Mouse (Mus musculus) forebrain, postnatal 0 days (tissue): ENCODE results near the gene Mertk. TPM values are rescaled to one million over a fixed set of nuclear protein-coding genes. Genes with fewer than 3 reads are reported as not detected.
A peak's percentile ranks its signal among the peaks of the same experiment; 100 is the strongest.

Experiments
- ATAC-seq: fragments of 200-750 bp; cut with Nextera tagmentation; 2 replicates; pipeline ENCODE4 v1.8.0; 2017; ENCODE audit warnings: mild to moderate bottlenecking, moderate library complexity
- DNase-seq: peaks from one replicate; pipeline ENCODE4 v3.0.0-alpha.2; 2015
- H3K27ac ChIP-seq: fragments of 300-500 bp; sonication (generic); 2 replicates; pipeline ENCODE4 v1.5.1; 2014; ENCODE audit warnings: low read depth, mild to moderate bottlenecking, antibody characterized with exemption, low read length, moderate library complexity, mixed read lengths
- H3K27me3 ChIP-seq: fragments of 300-500 bp; sonication (generic); 2 replicates; pipeline ENCODE4 v1.6.1; 2014; ENCODE audit warnings: mild to moderate bottlenecking, low read length, mixed read lengths; ENCODE audit not compliant: insufficient read depth
- H3K36me3 ChIP-seq: fragments of 300-500 bp; sonication (generic); 2 replicates; pipeline ENCODE4 v1.6.1; 2014; ENCODE audit warnings: mild to moderate bottlenecking, moderate library complexity; ENCODE audit not compliant: insufficient read depth
- H3K4me1 ChIP-seq: fragments of 300-500 bp; sonication (generic); 2 replicates; pipeline ENCODE4 v1.6.1; 2014; ENCODE audit warnings: antibody characterized with exemption; ENCODE audit not compliant: insufficient read depth
- H3K4me2 ChIP-seq: fragments of 300-500 bp; sonication (generic); 2 replicates; pipeline ENCODE4 v1.6.1; 2014; ENCODE audit warnings: low read depth, mild to moderate bottlenecking, moderate library complexity
- H3K4me3 ChIP-seq: fragments of 300-500 bp; sonication (generic); 2 replicates; pipeline ENCODE4 v1.5.1; 2014; ENCODE audit warnings: low read depth, low read length, mixed read lengths
- H3K9ac ChIP-seq: fragments of 300-500 bp; sonication (generic); 2 replicates; pipeline ENCODE4 v1.6.1; 2014; ENCODE audit warnings: mild to moderate bottlenecking
- H3K9me3 ChIP-seq: fragments of 300-500 bp; sonication (generic); 2 replicates; pipeline ENCODE4 v1.6.1; 2016; ENCODE audit warnings: low read length
- CTCF ChIP-seq: sonication (generic); IDR thresholded peaks from 2 replicates; pipeline ENCODE4 v1.5.1; 2016; ENCODE audit warnings: antibody characterized with exemption, control low read depth, low read depth
- WGBS: fragments of 180-500 bp; shearing (Covaris S2); extraction: QIAGEN DNeasy Blood & Tissue Kit; methylation state at CpG from one replicate; pipeline ENCODE4 v1.1.7; 2014; 5-methylcytosine and 5-hydroxymethylcytosine counted together
- polyA plus RNA-seq: library from polyadenylated mRNA; unstranded; fragments of >200 nt; fragmentation: Nextera tagmentation; extraction: Ambion mirVana; gene quantifications from 2 replicates; pipeline ENCODE4 v1.2.1, GENCODE M21; 2015
- total RNA-seq: library from RNA; depleted of rRNA; stranded (reverse); fragments of >200 nt; gene quantifications from 2 replicates; pipeline ENCODE4 v1.2.3, GENCODE M21; 2014

The Mertk gene
- total and polyA plus RNA-seq, 2 experiments from 2014 or later, result 1.7 to 6.1 TPM

DNA sequence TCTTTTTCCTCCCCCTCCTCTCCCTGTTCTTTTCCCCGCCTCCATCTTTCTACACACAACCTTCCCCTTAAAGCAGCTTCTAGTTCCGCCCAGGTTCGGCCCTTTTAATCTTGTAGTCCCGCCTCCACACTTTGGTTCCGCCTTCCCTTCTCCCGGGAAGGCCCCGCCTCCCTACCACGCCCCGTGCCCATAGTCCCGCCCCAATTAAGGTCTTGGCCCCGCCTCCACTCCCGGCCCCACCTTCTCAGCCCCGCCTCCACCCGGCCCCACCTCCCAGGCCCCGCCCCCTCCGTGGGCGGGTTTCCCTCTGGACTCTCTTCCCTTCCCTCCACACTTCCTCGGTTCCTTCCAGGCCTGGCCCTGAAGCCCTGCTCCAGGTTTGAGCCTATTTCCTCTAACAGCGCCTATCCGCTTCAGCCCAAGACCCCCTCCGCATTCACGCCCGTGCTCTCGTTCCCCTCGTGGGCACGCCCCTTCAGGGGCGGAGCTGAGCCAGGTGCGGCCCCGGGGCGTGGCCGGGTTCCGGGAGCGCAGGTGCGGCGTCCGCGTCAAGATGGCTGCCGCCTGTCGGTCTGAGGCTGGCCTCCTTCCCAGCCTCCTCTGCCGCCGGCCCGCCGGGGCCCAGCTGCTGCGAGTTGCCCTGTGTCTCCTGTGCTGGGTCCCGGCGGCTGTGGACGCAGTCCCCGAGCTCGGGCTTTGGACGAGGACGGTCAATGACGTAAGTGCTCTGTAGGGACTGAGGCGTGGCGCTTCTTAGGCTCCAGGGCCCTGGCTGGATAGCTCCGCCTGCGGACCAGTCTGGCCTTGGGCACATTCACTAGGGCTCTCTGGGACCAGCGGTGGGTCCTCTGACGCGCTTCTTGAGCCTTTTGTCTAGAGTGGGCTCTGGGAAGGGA lies 119.3 kb downstream of the Mertk start, which contains the start of gene Tmem87b:
Tmem87b (plus strand) TSS at position 333 of the 896 bp plus-strand sequence.
- Histone ChIP-seq H3K27me3 (no peaks in the 10 kb centered on the region), H3K9ac (peak within 1 kb of the TSS; percentile 76), H3K4me2 (peak within 1 kb of the TSS; percentile 76), H3K27ac (peak within 1 kb of the TSS; percentile 88), H3K4me1 (no peaks in the 10 kb centered on the region), H3K4me3 (peak within 1 kb of the TSS; percentile 67), H3K9me3 (no peaks in the 10 kb centered on the region), H3K36me3 (no peaks in the 10 kb centered on the region)
- WGBS, result 2% methylated on average over 59 of the region's 59 CpGs
- no peak for TF ChIP-seq CTCF
- ATAC-seq (peak; percentile 94), DNase-seq (peak; percentile 98)

DNA sequence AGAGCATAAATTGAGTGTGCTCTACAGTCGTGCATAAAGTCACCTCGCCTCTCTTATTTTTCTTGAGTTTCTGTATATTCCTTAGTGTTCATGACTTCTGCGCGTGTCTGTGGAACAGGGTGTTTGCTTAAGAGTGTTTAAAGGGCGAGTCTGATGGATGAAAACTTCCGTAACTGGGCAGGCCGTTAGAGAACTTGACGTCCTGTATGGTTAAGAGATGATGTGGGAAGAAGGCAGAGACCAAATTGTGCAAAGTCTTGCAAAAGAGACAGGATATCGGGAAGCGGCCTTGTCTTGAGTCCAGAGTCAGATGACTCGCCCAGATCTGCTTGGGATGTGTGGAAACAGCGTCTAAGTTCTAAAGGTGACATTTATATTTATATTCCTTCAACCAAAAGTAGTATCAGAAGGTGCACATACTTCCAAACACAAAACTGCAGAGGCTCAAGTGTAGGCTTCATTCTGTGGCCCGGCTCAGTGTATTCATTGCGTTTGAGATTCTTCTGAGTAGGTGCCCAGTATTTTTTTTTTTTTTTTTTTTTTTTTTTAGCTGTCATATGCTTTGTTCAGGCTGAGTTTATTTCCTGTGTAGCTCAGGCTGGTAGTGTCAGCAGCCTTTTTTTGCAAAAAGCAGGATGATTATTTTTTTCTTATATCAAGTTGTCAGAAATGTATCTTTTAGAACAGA lies 120.3 kb downstream of the Mertk start:
- Histone ChIP-seq H3K27ac (peak overlapping the region; percentile 88), H3K4me1 (no peaks in the 10 kb centered on the region), H3K9me3 (no peaks in the 10 kb centered on the region), H3K4me3 (peak overlapping the region; percentile 67), H3K4me2 (peak overlapping the region; percentile 76), H3K36me3 (0 out of 2 replicates have a peak, but pooled peaks cover 7% of the 10 kb centered on the region), H3K27me3 (no peaks in the 10 kb centered on the region), H3K9ac (peak overlapping the region; percentile 76)
- ATAC-seq, result no peak
- 12% methylated on average over 14 of the region's 14 CpGs for WGBS
- DNase-seq, result no peak
- TF ChIP-seq CTCF, result no peak

DNA sequence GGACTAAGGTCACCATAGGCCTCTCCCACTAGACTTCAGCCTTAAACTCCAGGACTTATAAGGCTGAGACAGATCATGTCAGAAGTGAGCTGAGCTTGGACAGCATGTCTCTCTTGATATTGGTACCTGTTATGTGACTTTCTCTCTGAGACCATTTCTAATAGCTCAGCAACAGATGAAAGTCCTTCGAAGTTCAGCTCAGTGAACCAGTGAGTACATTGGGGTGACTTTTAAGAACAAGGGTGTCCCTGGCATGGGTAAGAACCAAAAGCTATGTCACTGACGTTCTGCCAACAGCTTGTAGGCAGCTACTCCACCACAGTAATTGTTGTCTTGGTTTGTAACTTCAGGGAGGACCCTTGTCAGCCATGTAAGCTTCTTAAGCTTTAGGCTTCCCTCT lies 121.9 kb downstream of the Mertk start:
- TF ChIP-seq CTCF, result no peak
- no peaks in the 10 kb centered on the region for H3K9me3 ChIP-seq
- ATAC-seq (no peak), DNase-seq (no peak)
- no peak overlapping the region for H3K27ac ChIP-seq
- H3K27me3 ChIP-seq, result no peaks in the 10 kb centered on the region
- no peak overlapping the region for H3K9ac ChIP-seq
- WGBS, result 76% methylated on average over 2 of the region's 2 CpGs
- no peak overlapping the region for H3K4me2 ChIP-seq
- no peak overlapping the region for H3K4me3 ChIP-seq
- 0 out of 2 replicates have a peak, but pooled peaks cover 7% of the 10 kb centered on the region for H3K36me3 ChIP-seq
- H3K4me1 ChIP-seq, result no peaks in the 10 kb centered on the region

GRCm38 (mm10) chr2:128823893-128824292 lies 125.1 kb downstream of the Mertk start:
- no peak for TF ChIP-seq CTCF
- H3K9me3 ChIP-seq, result no peaks in the 10 kb centered on the region
- no peaks in the 10 kb centered on the region for H3K4me1 ChIP-seq
- no peak overlapping the region for H3K27ac ChIP-seq
- ATAC-seq (no peak), DNase-seq (no peak)
- no peak overlapping the region for H3K4me3 ChIP-seq
- H3K4me2 ChIP-seq, result no peak overlapping the region
- WGBS, result 82% methylated on average over 5 of the region's 5 CpGs
- no peaks in the 10 kb centered on the region for H3K27me3 ChIP-seq
- peaks cover 20% of the 10 kb centered on the region; the same call in 1 of the 2 replicates for H3K36me3 ChIP-seq
- H3K9ac ChIP-seq, result no peak overlapping the region

DNA sequence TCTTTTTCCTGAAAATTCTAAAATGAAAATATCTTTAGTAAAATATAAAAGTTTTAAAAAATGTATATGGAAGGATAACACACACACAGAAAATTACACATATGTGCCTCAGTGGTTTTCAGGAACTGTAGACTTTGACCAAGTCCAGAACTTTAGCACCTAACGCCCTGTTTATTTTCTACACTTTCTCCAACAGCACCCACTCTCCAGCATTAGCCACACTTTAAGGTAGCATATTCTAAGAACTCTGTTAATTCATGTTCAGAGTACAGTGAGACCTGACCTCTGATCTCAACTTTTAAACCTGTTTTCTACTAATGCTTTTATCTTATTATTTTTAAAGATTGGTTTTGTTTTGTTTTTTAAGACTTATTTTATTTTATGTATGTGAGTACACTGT lies 129.0 kb downstream of the Mertk start:
- Histone ChIP-seq H3K27ac (no peak overlapping the region), H3K4me3 (no peak overlapping the region), H3K9ac (no peak overlapping the region), H3K27me3 (no peaks in the 10 kb centered on the region), H3K9me3 (no peaks in the 10 kb centered on the region), H3K36me3 (peaks cover 46% of the 10 kb centered on the region), H3K4me1 (no peaks in the 10 kb centered on the region), H3K4me2 (no peak overlapping the region)
- 95% methylated on average over 1 of the region's 1 CpGs for WGBS
- no peak for DNase-seq
- TF ChIP-seq CTCF, result no peak
- no peak for ATAC-seq

DNA sequence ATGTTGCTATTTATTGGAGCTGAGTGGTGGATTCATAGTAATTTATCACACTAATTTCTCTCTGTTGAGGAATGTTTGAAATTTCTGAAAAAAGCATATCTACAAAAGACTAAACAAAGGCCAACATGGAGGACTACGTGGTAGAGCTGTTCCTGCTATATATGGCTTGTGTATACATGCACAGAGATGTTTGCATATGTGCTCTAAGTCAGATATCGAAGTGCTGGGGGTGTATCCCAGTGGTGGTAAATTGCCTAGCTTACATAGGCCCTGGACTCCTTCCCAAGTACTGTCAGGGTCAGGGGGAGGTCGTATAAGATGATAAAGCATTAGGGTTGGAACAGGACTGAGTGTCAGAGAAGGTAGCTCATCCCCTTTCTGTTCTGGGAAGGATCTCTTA lies 133.9 kb downstream of the Mertk start:
- no peak for TF ChIP-seq CTCF
- DNase-seq, result no peak
- Histone ChIP-seq H3K4me2 (no peak overlapping the region), H3K4me1 (no peaks in the 10 kb centered on the region), H3K9me3 (no peaks in the 10 kb centered on the region), H3K4me3 (no peak overlapping the region), H3K36me3 (peaks cover 65% of the 10 kb centered on the region), H3K27me3 (no peaks in the 10 kb centered on the region), H3K27ac (no peak overlapping the region), H3K9ac (no peak overlapping the region)
- no peak for ATAC-seq
- WGBS, result 95% methylated on average over 3 of the region's 3 CpGs

- no peak for ATAC-seq
- no peak for DNase-seq
- H3K4me3 ChIP-seq, result no peak overlapping the region
- peaks cover 67% of the 10 kb centered on the region for H3K36me3 ChIP-seq
- no peaks in the 10 kb centered on the region for H3K4me1 ChIP-seq
- H3K27ac ChIP-seq, result no peak overlapping the region
- H3K9ac ChIP-seq, result no peak overlapping the region
- 97% methylated on average over 2 of the region's 2 CpGs for WGBS
- no peak for TF ChIP-seq CTCF
- no peaks in the 10 kb centered on the region for H3K9me3 ChIP-seq
- no peaks in the 10 kb centered on the region for H3K27me3 ChIP-seq
- H3K4me2 ChIP-seq, result no peak overlapping the region
These were observed 134.3 kb downstream of the Mertk start for GRCm38 (mm10) chr2:128833035-128833434.
